Mouse (Mus musculus) midbrain, embryonic 11.5 days (tissue): ENCODE results near the gene Trim29. TPM values are rescaled to one million over a fixed set of nuclear protein-coding genes. Genes with fewer than 3 reads are reported as not detected.

Experiments
- ATAC-seq: fragments of 200-750 bp; cut with Nextera tagmentation; 2 replicates; pipeline ENCODE4 v1.8.0; 2017; ENCODE audit warnings: moderate TSS enrichment, moderate library complexity; ENCODE audit not compliant: low FRiP score
- DNase-seq: peaks from one replicate; pipeline ENCODE4 v3.0.0; 2015; ENCODE audit warnings: low spot score; ENCODE audit errors: missing footprints
- H3K27ac ChIP-seq: fragments of 300-500 bp; sonication (generic); 2 replicates; pipeline ENCODE4 v1.5.1; 2014; ENCODE audit warnings: low read depth, low read length
- H3K27me3 ChIP-seq: fragments of 300-500 bp; sonication (generic); 2 replicates; pipeline ENCODE4 v1.6.1; 2014; ENCODE audit warnings: mild to moderate bottlenecking, low read length, moderate library complexity, mixed read lengths; ENCODE audit not compliant: control insufficient read depth, insufficient read depth
- H3K36me3 ChIP-seq: fragments of 300-500 bp; sonication (generic); 2 replicates; pipeline ENCODE4 v1.6.1; 2014; ENCODE audit warnings: mild to moderate bottlenecking, low read length, moderate library complexity, mixed read lengths; ENCODE audit not compliant: control insufficient read depth, insufficient read depth
- H3K4me1 ChIP-seq: fragments of 300-500 bp; sonication (generic); 2 replicates; pipeline ENCODE4 v1.6.1; 2014; ENCODE audit warnings: low read length; ENCODE audit not compliant: control insufficient read depth, insufficient read depth
- H3K4me2 ChIP-seq: fragments of 300-500 bp; sonication (generic); 2 replicates; pipeline ENCODE4 v1.6.1; 2014; ENCODE audit warnings: mild to moderate bottlenecking, moderate library complexity
- H3K4me3 ChIP-seq: fragments of 300-500 bp; sonication (generic); 2 replicates; pipeline ENCODE4 v1.5.1; 2014; ENCODE audit warnings: low read depth, low read length
- H3K9ac ChIP-seq: fragments of 300-500 bp; sonication (generic); 2 replicates; pipeline ENCODE4 v1.6.1; 2014; ENCODE audit warnings: low read length
- H3K9me3 ChIP-seq: fragments of 300-500 bp; sonication (generic); 2 replicates; pipeline ENCODE4 v1.6.1; 2016; ENCODE audit warnings: low read length; ENCODE audit not compliant: control insufficient read depth
- WGBS: fragments of 180-500 bp; shearing (Covaris S2); extraction: QIAGEN DNeasy Blood & Tissue Kit; methylation state at CpG from one replicate; pipeline ENCODE4 v1.1.7; 2014; 5-methylcytosine and 5-hydroxymethylcytosine counted together
- polyA plus RNA-seq: library from polyadenylated mRNA; unstranded; fragments of >200 nt; fragmentation: Nextera tagmentation; extraction: Ambion mirVana; gene quantifications from 2 replicates; pipeline ENCODE4 v1.2.1, GENCODE M21; 2014

Gene Trim29
- polyA plus RNA-seq, 1 experiment from 2014 or later: 0.57 TPM

DNA sequence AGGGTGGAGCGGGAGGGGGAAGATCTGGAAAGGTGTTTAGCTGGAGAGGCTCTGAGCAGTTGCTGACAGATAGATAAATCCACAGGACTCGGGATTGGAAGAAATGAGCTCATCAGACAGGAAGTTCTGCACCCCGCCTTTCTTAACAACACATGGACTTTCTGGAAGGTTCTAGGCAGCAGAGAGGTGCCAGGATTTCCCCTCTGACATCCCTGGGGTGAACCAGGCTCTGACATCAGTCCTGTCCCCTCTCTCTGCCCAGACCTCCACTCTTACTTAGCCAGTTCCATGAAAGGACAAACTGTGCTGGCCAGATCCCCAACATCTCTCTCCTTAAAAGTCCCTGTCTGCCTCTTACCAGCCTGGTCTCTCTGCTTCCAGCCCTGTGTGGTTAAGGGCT is 14.8 kb downstream of the Trim29 start:
- no peak for DNase-seq
- H3K36me3 ChIP-seq: no peaks in the 10 kb centered on the region
- ATAC-seq: no peak
- no peaks in the 10 kb centered on the region for H3K9me3 ChIP-seq
- H3K9ac ChIP-seq: no peak overlapping the region
- H3K4me2 ChIP-seq: no peak overlapping the region
- H3K4me1 ChIP-seq: no peaks in the 10 kb centered on the region
- WGBS: 82% methylated on average over 3 of the region's 3 CpGs
- no peak overlapping the region for H3K27ac ChIP-seq
- H3K27me3 ChIP-seq: no peaks in the 10 kb centered on the region
- H3K4me3 ChIP-seq: no peak overlapping the region

DNA sequence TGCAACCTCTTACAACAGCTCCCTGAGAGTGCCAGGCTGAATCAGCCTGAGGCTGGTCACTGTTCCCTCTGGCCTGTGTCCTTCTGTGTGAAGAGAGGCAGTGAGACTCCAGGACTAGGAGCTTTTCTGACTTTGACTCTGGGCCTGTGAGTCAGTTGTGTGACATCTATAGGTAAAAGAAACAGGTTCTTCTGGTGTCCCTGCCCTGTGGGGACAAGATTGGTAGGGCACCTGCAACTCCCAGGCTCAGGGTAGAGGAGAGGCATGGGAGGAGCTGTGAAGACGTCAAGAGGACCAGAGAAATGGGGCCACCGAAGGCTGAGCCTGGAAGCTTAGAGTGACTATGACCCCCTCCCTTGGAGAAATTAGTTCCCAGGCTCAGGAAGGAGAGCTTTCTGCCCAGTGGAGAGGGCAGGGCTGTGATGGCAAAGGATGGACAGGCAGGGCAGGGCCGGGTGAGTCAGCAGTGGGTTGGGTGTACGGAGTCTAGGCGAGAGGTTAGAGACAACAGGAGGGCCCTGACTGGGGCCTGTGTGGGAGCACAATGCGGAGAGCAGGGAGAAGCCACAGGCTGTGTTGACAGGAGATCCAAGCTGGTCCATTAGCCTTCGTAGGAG is 15.5 kb downstream of the Trim29 start:
- DNase-seq: no peak
- Histone ChIP-seq H3K27ac (no peak overlapping the region), H3K9me3 (no peaks in the 10 kb centered on the region), H3K4me1 (no peaks in the 10 kb centered on the region), H3K27me3 (no peaks in the 10 kb centered on the region), H3K36me3 (no peaks in the 10 kb centered on the region), H3K4me3 (no peak overlapping the region), H3K4me2 (no peak overlapping the region), H3K9ac (no peak overlapping the region)
- WGBS: 78% methylated on average over 7 of the region's 7 CpGs
- ATAC-seq: no peak

DNA sequence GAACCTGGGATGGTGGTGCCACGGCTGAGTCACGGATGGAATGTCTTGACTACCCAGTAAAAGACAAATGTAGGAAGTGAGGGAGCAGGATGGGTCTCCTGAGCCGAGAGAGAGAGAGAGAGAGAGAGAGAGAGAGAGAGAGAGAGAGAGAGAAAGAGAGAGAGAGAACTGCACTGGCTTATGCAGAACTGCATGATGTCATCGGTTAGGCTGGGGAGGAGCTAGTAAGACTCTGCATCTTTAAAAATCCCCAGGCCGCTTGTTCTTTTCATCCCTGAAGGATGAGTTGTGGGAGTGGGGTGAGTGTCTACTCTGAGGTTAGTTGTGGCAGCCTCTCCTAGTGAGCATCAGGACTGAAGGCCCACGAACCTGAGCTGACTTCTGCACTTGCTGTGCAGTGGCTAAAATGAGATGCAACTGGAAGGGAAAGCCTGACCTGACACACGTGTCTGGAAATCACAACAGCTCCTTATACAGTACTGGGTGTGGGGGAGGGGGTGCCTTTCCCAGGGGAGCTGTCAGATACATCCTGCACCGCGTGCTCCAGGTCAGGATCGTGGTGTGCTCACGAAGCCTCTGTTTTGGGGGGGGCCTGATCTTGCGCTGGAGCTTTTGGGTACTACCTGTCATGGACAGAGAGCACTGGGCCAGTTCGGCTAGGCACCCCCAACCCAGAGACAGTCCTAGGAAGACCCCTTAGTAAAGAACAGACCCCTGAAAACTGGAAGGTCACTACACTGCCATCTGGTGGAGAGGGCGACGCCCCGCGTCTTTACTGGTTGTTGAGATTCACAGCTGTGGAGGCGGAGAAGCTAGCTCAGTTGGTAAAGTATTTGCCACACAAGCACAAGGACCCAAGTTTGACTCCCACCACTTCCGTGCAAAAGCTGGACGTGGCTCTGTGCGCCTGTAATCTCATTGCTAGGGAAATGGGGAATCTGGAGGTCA is 16.8 kb downstream of the Trim29 start:
- Histone ChIP-seq H3K9me3 (no peaks in the 10 kb centered on the region), H3K27ac (no peak overlapping the region), H3K36me3 (no peaks in the 10 kb centered on the region), H3K4me3 (no peak overlapping the region), H3K4me1 (no peaks in the 10 kb centered on the region), H3K9ac (no peak overlapping the region), H3K4me2 (no peak overlapping the region), H3K27me3 (no peaks in the 10 kb centered on the region)
- WGBS: 52% methylated on average over 21 of the region's 21 CpGs
- DNase-seq (peak; percentile 83), ATAC-seq (0 out of 2 replicates have a peak, but pooled peaks have one; percentile 24)

DNA sequence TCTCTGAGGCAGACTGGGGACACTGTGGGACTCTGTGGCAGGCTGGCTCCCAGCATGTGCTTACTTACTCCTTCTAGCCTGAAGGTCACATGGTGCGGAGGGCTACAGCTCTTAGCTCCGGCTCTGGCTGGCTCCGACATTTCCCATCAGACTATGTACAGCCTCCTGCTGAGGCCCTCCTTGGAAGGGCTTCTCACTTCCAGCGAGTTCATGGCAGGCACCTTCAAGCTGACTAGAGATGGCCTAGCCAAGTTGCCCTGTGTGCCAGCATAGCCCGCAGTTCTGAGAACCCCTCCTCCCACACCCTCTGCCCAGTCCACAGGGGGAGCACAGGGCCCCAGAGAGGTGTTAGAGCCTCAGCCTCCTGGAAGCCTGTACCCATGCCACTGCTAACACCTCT is 19.8 kb downstream of the Trim29 start:
- Histone ChIP-seq H3K4me2 (no peak overlapping the region), H3K36me3 (no peaks in the 10 kb centered on the region), H3K27ac (no peak overlapping the region), H3K4me3 (no peak overlapping the region), H3K9ac (no peak overlapping the region), H3K27me3 (no peaks in the 10 kb centered on the region), H3K9me3 (no peaks in the 10 kb centered on the region), H3K4me1 (no peaks in the 10 kb centered on the region)
- no peak for ATAC-seq
- no peak for DNase-seq
- 49% methylated on average over 5 of the region's 5 CpGs for WGBS

DNA sequence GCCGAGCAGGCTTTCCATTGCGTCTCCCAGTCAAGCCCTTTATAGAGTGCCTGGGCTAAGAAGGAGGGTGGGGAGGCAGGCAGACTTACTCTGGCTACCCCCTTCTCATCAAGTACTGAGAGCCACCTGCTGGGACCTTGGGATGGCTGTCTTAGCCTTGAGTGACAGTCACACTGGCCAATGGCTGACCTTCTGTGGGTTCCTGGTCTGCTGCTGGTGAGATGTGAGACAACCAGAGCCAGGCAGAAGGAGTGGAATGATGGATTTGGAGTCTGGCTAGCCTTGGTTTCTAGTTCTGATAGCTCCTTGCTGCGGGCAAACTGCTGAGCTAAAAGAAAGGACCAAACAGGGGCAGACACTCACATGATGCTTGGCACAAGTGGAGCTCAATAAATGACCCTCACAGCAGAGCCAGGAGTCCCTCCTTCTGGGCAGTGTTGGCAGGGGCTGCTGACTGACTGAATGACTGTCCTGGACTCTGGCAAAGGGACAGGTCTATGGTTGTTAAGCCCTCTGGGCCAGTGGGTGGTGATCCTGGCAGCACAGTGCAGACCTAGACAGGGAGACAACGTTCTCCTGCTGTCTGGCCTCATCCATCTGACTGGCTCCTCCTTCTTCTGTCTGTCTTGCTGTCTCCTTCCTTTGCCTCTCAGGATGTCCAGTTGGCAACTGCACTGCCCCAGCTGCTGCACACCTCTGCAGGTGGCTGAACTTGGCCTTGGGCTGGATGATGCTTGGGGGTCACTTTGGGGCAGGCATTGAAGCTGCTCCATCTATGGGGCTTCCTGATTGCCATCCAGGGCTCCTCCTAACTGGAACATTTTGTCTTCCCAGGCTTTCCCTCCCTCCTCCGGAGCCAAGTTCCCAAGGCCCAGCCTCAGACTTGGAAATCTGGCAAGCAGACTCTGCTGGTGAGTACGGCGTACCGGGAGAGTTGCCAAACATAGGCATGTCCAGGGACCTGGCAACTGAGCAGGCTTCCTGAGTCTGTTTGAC is 21.1 kb downstream of the Trim29 start:
- H3K4me3 ChIP-seq: no peak overlapping the region
- WGBS: 87% methylated on average over 8 of the region's 8 CpGs
- no peaks in the 10 kb centered on the region for H3K9me3 ChIP-seq
- H3K36me3 ChIP-seq: no peaks in the 10 kb centered on the region
- no peak overlapping the region for H3K27ac ChIP-seq
- H3K4me1 ChIP-seq: no peaks in the 10 kb centered on the region
- H3K27me3 ChIP-seq: no peaks in the 10 kb centered on the region
- H3K4me2 ChIP-seq: no peak overlapping the region
- no peak overlapping the region for H3K9ac ChIP-seq
- ATAC-seq (no peak), DNase-seq (no peak)

DNA sequence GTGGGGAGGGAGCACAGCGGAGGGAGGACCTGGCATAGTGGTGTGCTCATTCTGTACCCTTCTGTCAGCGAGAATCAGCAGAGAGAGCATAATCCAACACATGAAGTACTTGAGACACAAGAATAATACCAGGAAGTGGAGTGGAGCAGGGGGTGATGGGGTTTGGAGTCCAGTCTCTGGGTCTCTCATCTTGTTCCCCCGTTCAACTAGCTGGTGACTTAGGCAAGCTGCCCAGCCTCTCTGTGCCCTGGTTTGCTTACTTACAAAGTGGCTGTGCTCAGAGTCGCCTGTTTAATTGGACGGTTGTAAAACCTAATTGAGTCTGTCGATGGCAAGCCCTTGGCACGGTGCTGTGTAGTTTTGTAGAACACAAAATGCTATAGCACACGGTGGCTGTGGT is 23.8 kb downstream of the Trim29 start:
- Histone ChIP-seq H3K36me3 (no peaks in the 10 kb centered on the region), H3K4me3 (no peak overlapping the region), H3K9ac (no peak overlapping the region), H3K9me3 (no peaks in the 10 kb centered on the region), H3K27ac (no peak overlapping the region), H3K4me1 (no peaks in the 10 kb centered on the region), H3K4me2 (no peak overlapping the region), H3K27me3 (no peaks in the 10 kb centered on the region)
- ATAC-seq (no peak), DNase-seq (no peak)
- 87% methylated on average over 8 of the region's 8 CpGs for WGBS

DNA sequence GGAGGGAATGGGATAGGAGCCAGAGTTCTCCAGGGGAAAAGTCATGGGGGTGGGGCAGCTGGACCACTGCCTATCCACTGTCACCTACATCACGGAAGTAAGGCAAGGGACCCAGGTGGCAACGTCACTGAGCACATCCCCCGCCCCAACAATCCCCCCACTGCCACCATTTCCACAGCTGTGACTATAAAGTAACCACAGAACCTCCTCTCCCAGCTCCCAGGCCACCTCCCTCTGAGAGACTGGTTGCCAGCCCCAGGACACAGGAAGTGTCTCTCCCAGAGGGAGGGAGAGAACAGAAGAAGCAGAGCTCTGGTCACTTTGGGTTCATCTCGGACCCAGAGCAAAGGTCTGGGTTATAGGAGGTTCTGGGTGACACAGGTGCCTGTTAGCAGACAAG is 27.0 kb downstream of the Trim29 start:
- H3K36me3 ChIP-seq: no peaks in the 10 kb centered on the region
- no peak overlapping the region for H3K9ac ChIP-seq
- DNase-seq (no peak), ATAC-seq (no peak)
- H3K4me3 ChIP-seq: no peak overlapping the region
- no peaks in the 10 kb centered on the region for H3K9me3 ChIP-seq
- H3K4me2 ChIP-seq: no peak overlapping the region
- no peaks in the 10 kb centered on the region for H3K4me1 ChIP-seq
- H3K27ac ChIP-seq: no peak overlapping the region
- no peaks in the 10 kb centered on the region for H3K27me3 ChIP-seq
- WGBS: 68% methylated on average over 4 of the region's 4 CpGs

DNA sequence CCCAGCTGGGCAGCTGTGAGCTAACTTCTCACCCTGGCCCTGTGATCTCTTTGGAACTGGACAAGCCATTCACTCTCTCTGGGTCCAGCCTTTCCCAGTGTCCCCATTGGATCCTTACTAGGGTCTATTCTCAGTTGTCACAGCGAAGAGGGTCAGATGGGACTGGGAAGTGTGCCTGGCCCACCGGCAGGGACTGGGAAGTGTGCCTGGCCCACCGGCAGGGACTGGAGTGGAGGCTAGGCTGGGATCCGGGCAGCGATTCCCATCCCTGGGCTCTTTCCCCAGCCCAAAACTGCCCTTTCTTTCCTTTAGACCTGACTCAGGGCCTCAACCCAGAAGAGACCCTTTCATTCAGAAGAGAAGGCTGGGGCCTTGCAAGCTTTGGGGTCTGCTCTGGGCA is 27.4 kb downstream of the Trim29 start:
- no peak overlapping the region for H3K9ac ChIP-seq
- H3K27ac ChIP-seq: no peak overlapping the region
- no peaks in the 10 kb centered on the region for H3K4me1 ChIP-seq
- DNase-seq: no peak
- no peaks in the 10 kb centered on the region for H3K9me3 ChIP-seq
- WGBS: 80% methylated on average over 5 of the region's 5 CpGs
- no peaks in the 10 kb centered on the region for H3K27me3 ChIP-seq
- no peak overlapping the region for H3K4me3 ChIP-seq
- no peak overlapping the region for H3K4me2 ChIP-seq
- ATAC-seq: no peak
- H3K36me3 ChIP-seq: no peaks in the 10 kb centered on the region
